Mouse (Mus musculus): ENCODE results near the gene Etv3. TPM values are rescaled to one million over a fixed set of nuclear protein-coding genes. Genes with fewer than 3 reads are reported as not detected.

Etv3 gene
- total RNA-seq, 1 experiment from 2014 or later = 13.1 TPM

- no peak for ATAC-seq (replicated peaks; ENCODE audit: low read depth, poor library complexity, severe bottlenecking)
These were observed 28.2 kb downstream of the Etv3 start for GRCm38 (mm10) chr3:87553196-87553935.

DNA sequence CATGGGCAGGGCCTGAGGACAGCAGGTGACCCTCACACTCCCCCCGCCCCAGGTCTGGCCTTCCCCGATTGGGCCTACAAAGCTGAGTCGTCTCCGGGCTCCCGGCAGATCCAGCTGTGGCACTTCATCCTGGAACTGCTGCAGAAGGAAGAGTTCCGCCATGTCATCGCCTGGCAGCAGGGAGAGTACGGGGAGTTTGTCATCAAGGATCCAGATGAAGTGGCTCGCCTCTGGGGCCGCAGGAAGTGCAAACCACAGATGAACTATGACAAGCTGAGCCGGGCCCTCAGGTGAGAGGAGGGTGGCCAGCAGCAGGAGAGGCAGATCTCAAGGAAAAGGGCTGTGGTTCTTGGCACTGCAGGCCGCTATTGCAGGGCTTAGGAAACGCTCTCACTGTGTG, 29.7 kb downstream of the Etv3 start:
- peak; percentile 62 for ATAC-seq (replicated peaks; ENCODE audit: low read depth, poor library complexity, severe bottlenecking)

- no peak for ATAC-seq (replicated peaks; ENCODE audit: low read depth, poor library complexity, severe bottlenecking)
These were observed 30.9 kb downstream of the Etv3 start for GRCm38 (mm10) chr3:87556109-87556531.

DNA sequence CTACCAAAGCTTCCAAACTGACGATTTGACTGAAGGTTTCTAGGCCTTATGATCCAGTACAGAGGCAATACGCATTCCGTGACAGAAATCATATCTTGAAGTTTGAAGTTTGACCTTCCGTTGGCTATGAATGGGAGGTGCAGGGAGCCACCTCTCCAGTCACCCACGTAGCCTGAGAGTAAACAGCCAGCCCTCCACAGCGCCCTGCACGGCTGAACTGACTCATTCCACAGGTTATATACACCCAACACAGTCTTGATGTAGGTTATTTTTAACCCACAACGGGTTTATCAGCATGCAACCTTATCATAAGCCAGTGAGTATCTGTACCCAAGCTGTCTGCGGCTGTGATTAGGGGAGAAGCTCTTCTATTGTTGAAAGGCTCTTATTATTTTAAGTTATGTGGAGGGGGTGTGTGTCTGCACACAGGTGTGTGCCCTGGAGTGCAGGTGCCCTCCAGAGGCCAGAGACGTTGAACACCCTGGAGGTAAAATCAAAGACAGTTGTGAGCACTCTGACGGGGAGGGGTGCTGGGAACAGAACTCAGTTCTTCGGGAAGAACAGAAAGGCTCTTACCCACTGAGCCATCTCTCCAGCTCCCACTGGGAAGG, 31.6 kb downstream of the Etv3 start:
- no peak for ATAC-seq (replicated peaks; ENCODE audit: low read depth, poor library complexity, severe bottlenecking)

- no peak for ATAC-seq (replicated peaks; ENCODE audit: low read depth, poor library complexity, severe bottlenecking)
These were observed 34.9 kb downstream of the Etv3 start for GRCm38 (mm10) chr3:87560156-87560555.

DNA sequence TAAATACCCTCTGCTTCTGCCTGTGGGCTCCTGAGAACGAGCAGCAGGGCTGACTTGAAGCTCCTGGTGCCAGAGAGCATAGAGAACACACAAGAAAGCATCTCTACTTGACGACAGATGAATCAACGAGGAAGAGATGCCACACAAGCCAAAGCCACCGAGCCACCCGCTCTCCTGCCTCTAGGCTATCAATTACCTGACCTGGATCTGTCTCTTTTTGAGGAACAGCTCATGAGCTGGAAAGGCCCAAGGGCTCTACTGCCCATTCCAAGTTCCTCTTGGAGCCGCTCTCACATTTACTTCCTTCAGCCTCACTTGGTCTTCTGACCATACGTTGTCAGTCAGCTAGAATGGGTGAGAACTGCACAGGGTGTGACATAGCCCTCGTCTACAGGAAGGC, 36.2 kb downstream of the Etv3 start:
- no peak for ATAC-seq (replicated peaks; ENCODE audit: low read depth, poor library complexity, severe bottlenecking)

DNA sequence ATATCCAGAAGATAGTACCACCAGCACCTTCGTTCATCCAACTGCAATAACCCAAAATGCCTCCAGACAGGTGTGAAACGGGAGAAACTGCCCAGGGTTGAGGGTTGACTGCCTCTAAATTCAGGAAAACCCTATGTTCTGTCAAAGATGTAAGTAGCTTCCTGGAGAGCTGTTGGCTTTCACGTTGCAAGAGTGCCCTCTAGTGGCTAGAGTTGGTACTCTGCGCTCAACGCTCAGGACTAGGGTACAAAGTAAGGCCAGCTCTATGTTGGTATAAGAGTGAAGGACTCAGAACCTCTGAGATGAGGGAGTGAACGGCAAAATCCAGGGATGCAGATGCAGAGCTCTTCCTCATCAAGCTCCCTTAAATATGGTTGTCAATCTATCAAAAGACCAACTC, 37.2 kb downstream of the Etv3 start:
- peak; percentile 82 for ATAC-seq (replicated peaks; ENCODE audit: low read depth, poor library complexity, severe bottlenecking)

- no peak for ATAC-seq (replicated peaks; ENCODE audit: low read depth, poor library complexity, severe bottlenecking)
These were observed 38.3 kb downstream of the Etv3 start for GRCm38 (mm10) chr3:87563466-87563865.

DNA sequence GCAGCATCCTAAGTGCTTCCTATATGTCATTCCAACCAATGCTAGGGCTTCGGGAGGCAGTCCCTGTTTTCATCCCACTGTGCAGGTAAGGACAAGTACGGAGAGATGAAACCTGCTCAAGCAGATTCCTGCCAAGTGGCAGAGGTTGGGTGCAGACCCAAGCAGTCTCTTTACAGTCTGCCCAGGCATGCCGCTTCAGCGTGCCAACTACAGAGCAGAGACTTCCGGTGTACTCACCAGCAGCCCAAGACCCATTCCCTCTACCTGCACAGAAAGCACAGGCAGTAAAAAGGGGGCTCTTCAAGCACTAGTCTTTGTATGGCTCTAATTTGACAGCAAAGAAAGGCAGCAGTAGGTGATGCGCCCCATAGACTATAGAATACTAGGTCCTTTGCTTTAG, 40.4 kb downstream of the Etv3 start:
- ATAC-seq (replicated peaks; ENCODE audit: low read depth, poor library complexity, severe bottlenecking) = no peak

GRCm38 (mm10) chr3:87566066-87566465, 40.9 kb downstream of the Etv3 start:
- ATAC-seq (replicated peaks; ENCODE audit: low read depth, poor library complexity, severe bottlenecking) = peak; percentile 73

DNA sequence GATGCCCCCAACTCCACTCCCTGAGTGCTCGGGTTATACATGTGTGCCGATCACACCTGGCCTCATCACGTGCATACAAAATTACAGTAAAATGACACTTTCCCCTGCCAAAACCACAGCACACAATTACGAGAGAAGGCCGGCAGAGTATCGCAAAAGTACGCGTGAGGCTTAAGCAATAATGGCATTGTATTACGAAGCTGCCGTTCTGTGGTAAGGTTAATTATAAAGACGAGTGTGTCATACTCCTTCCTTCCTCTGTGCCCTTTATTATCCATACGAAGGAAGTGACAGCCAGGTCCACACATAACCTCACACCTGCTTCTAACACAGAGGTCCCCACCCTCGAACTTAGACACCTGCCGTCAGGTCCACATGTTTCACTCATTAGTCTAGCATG, 42.3 kb downstream of the Etv3 start:
- ATAC-seq (replicated peaks; ENCODE audit: low read depth, poor library complexity, severe bottlenecking) = peak; percentile 33; the same call in 1 of the 2 replicates

- no peak for ATAC-seq (replicated peaks; ENCODE audit: low read depth, poor library complexity, severe bottlenecking)
These were observed 43.5 kb downstream of the Etv3 start for GRCm38 (mm10) chr3:87568681-87569080.

- no peak for ATAC-seq (replicated peaks; ENCODE audit: low read depth, poor library complexity, severe bottlenecking)
These were observed 50.6 kb downstream of the Etv3 start for GRCm38 (mm10) chr3:87575766-87576165.

DNA sequence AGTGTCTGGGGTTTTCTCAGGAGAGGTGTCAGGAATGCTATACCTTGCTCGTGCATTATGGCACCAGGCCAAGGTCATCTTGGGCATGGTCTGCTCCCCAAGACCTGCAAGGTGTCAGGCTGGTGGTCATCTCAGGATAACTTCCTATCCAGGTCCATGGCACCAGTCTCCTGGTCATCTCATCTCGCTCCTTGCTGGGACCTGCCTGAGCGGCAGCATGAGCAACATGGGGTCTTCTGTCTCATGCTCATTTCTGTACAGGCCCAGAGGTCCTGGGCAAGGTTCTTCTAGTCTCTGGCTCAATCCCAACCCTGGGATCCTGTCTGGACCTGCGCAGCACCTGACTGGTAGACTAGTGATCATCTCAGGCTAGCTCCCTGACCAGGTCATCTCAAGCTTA, 57.1 kb downstream of the Etv3 start:
- no peak for ATAC-seq (replicated peaks; ENCODE audit: low read depth, poor library complexity, severe bottlenecking)

Other genes with a start within 250 kb of the Etv3 start
- gene Cd5l, start 167.5 kb upstream of the Etv3 start, total RNA-seq (2017) = 0.29 and 0.37 TPM in 2 replicates
- 1.1 and 2.9 TPM in 2 replicates for gene Fcrl1, start 149.0 kb upstream of the Etv3 start, total RNA-seq (2017)
- gene Fcrl5, start 89.6 kb upstream of the Etv3 start, total RNA-seq (2017) = not detected in 2 replicates
- gene Arhgef11, start 92.2 kb downstream of the Etv3 start, total RNA-seq (2017) = 6.0 and 7.9 TPM in 2 replicates
- 0.23 TPM in 1 of 2 replicates, not detected in the other for gene Lrrc71, start 223.2 kb downstream of the Etv3 start, total RNA-seq (2017)

All from common myeloid progenitor, adult 5-6 weeks (primary cell).